Mouse (Mus musculus) E14TG2a.4 (cell line): ENCODE measurements at regions not wholly inside any gene's neighbourhood (a gene's known extent, or its start where the extent isn't known, plus 50 kb on each side); places are given as distances from the start of the nearest gene placed in this dataset.

ENCODE experiments used
- CTCF ChIP-seq: conservative IDR thresholded peaks from 2 replicates; pipeline ENCODE4 v1.5.1; 2014; ENCODE audit warnings: low read length
- NANOG ChIP-seq: IDR thresholded peaks from 2 replicates; pipeline ENCODE4 v1.6.1; 2014; ENCODE audit warnings: borderline replicate concordance, low read length, mixed read lengths

- TF ChIP-seq NANOG (no peak), CTCF (peak; percentile 91)
These were observed 812.0 kb upstream of the Acvr2a start for GRCm38 (mm10) chr2:48001800-48002507.
